Mouse (Mus musculus) embryonic facial prominence, embryonic 13.5 days (tissue): ENCODE results near the gene AI661453. TPM values are rescaled to one million over a fixed set of nuclear protein-coding genes. Genes with fewer than 3 reads are reported as not detected.
"Not testable (repeated sequence)": the region's sequence is repeated elsewhere in the genome, so short reads cannot be mapped to it uniquely, and the experiment has no call there.

Experiments
- ATAC-seq: fragments of 200-750 bp; cut with Nextera tagmentation; 2 replicates; pipeline ENCODE4 v1.8.0; 2017; ENCODE audit warnings: low read depth; ENCODE audit not compliant: insufficient number of reproducible peaks, insufficient read depth, low FRiP score, low TSS enrichment
- H3K27ac ChIP-seq: fragments of 300-500 bp; sonication (generic); 2 replicates; pipeline ENCODE4 v1.5.1; 2015; ENCODE audit warnings: moderate library complexity, mild to moderate bottlenecking, inconsistent platforms
- H3K27me3 ChIP-seq: fragments of 300-500 bp; sonication (generic); 2 replicates; pipeline ENCODE4 v1.6.1; 2015; ENCODE audit warnings: mild to moderate bottlenecking, inconsistent platforms
- H3K36me3 ChIP-seq: fragments of 300-500 bp; sonication (generic); 2 replicates; pipeline ENCODE4 v1.6.1; 2015; ENCODE audit warnings: mild to moderate bottlenecking, inconsistent platforms
- H3K4me1 ChIP-seq: fragments of 300-500 bp; sonication (generic); 2 replicates; pipeline ENCODE4 v1.6.1; 2015; ENCODE audit warnings: inconsistent platforms
- H3K4me2 ChIP-seq: fragments of 300-500 bp; sonication (generic); 2 replicates; pipeline ENCODE4 v1.6.1; 2015; ENCODE audit warnings: moderate library complexity, mild to moderate bottlenecking, inconsistent platforms
- H3K4me3 ChIP-seq: fragments of 300-500 bp; sonication (generic); 2 replicates; pipeline ENCODE4 v1.5.1; 2015; ENCODE audit warnings: mild to moderate bottlenecking, inconsistent platforms
- H3K9ac ChIP-seq: fragments of 300-500 bp; sonication (generic); 2 replicates; pipeline ENCODE4 v1.6.1; 2015; ENCODE audit warnings: mild to moderate bottlenecking, inconsistent platforms
- H3K9me3 ChIP-seq: fragments of 300-500 bp; sonication (generic); 2 replicates; pipeline ENCODE4 v1.6.1; 2016; ENCODE audit warnings: inconsistent platforms
- WGBS: fragments of 180-500 bp; shearing (Covaris S2); methylation state at CpG from one replicate; pipeline ENCODE4 v1.1.7; 2015; ENCODE audit warnings: mixed read lengths; 5-methylcytosine and 5-hydroxymethylcytosine counted together
- polyA plus RNA-seq: library from polyadenylated mRNA; unstranded; fragments of >200 nt; fragmentation: Nextera tagmentation; extraction: Ambion mirVana; gene quantifications from 2 replicates; pipeline ENCODE4 v1.2.1, GENCODE M21; 2015

The AI661453 gene
- polyA plus RNA-seq, 1 experiment from 2014 or later: 2.0 TPM

DNA sequence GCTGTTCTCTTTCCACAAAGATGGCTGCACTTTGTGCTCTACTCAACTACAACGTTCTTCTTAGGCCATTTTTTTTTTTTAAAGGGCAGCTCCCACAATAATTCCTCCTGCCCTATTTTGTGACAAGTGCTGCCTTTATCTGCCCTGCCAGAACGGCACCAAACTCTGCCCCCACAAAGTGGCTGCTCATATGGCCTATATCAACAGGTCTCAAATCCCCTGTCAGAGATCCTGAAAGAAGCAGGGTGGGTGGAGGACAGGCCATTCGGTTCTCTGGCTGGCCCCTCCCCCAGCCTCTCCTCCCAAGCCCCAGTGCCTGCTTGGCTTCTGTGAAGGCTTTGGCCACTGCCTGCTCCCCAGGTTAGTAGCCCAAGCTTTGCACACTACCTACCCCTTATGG, 48.6 kb downstream of the AI661453 start:
- peaks cover 18% of the 10 kb centered on the region for H3K36me3 ChIP-seq
- no peak overlapping the region for H3K4me3 ChIP-seq
- ATAC-seq: no peak
- H3K4me2 ChIP-seq: no peak overlapping the region
- no peak overlapping the region for H3K9ac ChIP-seq
- peaks cover 29% of the 10 kb centered on the region for H3K4me1 ChIP-seq
- 5% methylated on average over 3 of the region's 3 CpGs for WGBS
- H3K27ac ChIP-seq: peak overlapping the region; percentile 58
- no peaks in the 10 kb centered on the region for H3K27me3 ChIP-seq
- no peaks in the 10 kb centered on the region for H3K9me3 ChIP-seq

DNA sequence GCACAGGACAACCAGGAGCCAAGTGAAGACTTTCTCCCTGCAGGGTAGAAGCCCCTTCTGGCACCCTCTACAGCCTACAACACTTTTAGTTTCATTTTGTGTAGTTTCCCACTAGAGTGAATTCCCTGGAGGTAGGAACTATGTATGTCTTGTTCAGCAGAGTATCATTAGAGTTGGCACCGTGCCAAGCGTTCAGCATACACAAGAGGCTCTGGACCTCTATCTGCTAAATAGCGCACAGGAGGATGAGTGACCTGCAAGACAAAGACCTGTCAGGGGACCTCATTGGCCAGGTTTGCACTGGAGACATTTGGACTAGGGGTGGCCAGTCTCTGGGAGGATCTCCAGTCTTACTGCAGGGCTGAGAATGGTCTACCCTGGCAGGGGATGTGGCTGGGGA, 49.4 kb downstream of the AI661453 start:
- no peak overlapping the region for H3K4me2 ChIP-seq
- no peak for ATAC-seq
- H3K27me3 ChIP-seq: no peaks in the 10 kb centered on the region
- H3K4me3 ChIP-seq: no peak overlapping the region
- 78% methylated on average over 3 of the region's 3 CpGs for WGBS
- H3K36me3 ChIP-seq: peaks cover 26% of the 10 kb centered on the region
- peaks cover 29% of the 10 kb centered on the region for H3K4me1 ChIP-seq
- no peak overlapping the region for H3K9ac ChIP-seq
- H3K27ac ChIP-seq: peak overlapping the region; percentile 48; the same call in 1 of the 2 replicates
- no peaks in the 10 kb centered on the region for H3K9me3 ChIP-seq

- 83% methylated on average over 9 of the region's 9 CpGs for WGBS
- ATAC-seq: no peak
- Histone ChIP-seq H3K9me3 (no peaks in the 10 kb centered on the region), H3K4me1 (peaks cover 13% of the 10 kb centered on the region), H3K9ac (no peak overlapping the region), H3K27me3 (no peaks in the 10 kb centered on the region), H3K4me3 (no peak overlapping the region), H3K27ac (no peak overlapping the region), H3K36me3 (peaks cover 74% of the 10 kb centered on the region), H3K4me2 (no peak overlapping the region)
Measured at GRCm38 (mm10) chr17:47490791-47491190, 54.4 kb downstream of the AI661453 start.

DNA sequence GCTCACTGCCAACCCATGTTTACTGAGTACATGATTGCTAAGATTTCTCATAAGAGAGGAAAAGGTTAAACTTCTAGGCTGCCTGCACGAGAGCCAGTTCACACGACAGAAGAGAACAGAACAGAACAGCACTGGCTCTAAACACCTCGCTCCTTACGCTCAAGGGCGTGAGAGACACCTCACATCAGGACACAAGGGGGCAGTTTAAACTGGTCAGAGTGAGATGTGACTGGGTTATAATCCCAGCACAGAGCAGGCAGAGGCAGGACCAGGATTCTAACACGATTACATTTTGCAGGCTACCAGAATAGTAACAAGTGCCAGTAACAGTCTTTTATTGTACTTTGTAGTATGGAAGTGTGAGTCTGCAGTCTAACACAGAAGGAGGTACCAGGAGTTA, 56.3 kb downstream of the AI661453 start:
- ATAC-seq: no peak
- H3K27me3 ChIP-seq: no peaks in the 10 kb centered on the region
- H3K4me1 ChIP-seq: no peaks in the 10 kb centered on the region
- no peak overlapping the region for H3K27ac ChIP-seq
- H3K9ac ChIP-seq: no peak overlapping the region
- peaks cover 91% of the 10 kb centered on the region for H3K36me3 ChIP-seq
- 88% methylated on average over 6 of the region's 6 CpGs for WGBS
- no peak overlapping the region for H3K4me3 ChIP-seq
- H3K9me3 ChIP-seq: no peaks in the 10 kb centered on the region
- no peak overlapping the region for H3K4me2 ChIP-seq

DNA sequence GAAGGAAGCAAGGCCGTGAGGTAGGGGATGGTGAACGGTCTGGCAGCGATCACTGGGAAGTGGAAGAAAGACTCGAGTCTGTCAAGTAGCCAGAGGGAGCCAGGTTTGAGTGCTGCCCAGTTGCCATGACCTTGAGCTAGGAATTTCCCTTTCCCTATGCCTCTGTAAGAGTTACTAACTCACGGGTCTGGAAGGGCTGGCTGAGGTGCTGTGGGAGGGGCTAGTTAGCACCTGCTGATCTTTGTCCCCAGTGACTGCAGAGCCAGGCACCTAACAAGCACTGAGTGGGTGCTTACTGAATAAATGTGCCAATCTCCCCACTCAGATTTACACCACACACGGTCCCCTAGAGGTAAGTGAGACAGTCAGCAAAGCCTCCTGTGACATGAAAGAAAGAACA, 57.2 kb downstream of the AI661453 start:
- Histone ChIP-seq H3K4me3 (no peak overlapping the region), H3K4me1 (no peaks in the 10 kb centered on the region), H3K27me3 (no peaks in the 10 kb centered on the region), H3K9me3 (no peaks in the 10 kb centered on the region), H3K27ac (no peak overlapping the region), H3K9ac (no peak overlapping the region), H3K4me2 (no peak overlapping the region), H3K36me3 (peaks cover 93% of the 10 kb centered on the region)
- no peak for ATAC-seq
- 87% methylated on average over 6 of the region's 6 CpGs for WGBS

DNA sequence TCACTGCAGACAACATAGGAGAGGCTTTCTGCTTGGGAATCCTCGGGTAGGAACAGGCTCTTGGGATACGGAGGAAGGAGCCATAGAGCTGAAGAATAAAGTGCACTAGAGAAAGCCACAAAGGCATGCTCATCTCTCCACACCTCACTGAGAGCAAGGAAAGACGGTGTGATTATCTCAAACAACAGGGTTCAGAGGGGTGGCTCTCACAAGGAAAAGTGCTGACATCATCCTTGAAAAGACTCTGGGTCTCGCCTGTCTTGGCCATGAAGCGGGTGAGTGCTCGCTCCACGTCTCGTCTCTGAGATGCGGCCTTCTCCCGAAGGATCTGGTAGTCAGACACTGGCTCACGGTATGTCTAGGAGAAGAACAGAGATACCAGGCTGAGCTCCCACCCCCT, 57.7 kb downstream of the AI661453 start:
- Histone ChIP-seq H3K9ac (no peak overlapping the region), H3K9me3 (no peaks in the 10 kb centered on the region), H3K4me2 (no peak overlapping the region), H3K36me3 (peaks cover 92% of the 10 kb centered on the region), H3K27me3 (no peaks in the 10 kb centered on the region), H3K27ac (no peak overlapping the region), H3K4me3 (no peak overlapping the region), H3K4me1 (no peaks in the 10 kb centered on the region)
- 93% methylated on average over 11 of the region's 11 CpGs for WGBS
- no peak for ATAC-seq

DNA sequence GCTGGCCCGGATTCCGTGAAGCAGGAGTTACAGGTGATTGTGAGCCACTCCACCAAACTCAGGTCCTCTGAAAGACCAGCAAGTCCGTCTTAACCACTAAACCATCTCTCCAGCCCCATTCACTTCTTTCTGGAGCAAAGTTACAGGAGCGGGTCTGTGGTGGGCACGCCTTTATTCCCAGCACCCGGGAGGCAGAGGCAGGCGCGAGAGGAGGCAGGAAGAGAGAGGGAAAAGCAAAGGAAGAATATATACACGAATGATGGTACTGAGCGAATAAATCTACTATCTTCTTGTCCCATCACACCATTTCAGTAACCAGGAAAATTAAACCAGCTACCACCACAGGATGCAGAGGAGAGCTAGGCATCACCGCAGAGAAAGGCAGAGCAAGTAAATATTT, 65.1 kb downstream of the AI661453 start:
- Histone ChIP-seq H3K27ac (peak overlapping the region; percentile 84), H3K9ac (peak overlapping the region; percentile 83), H3K27me3 (no peaks in the 10 kb centered on the region), H3K9me3 (no peaks in the 10 kb centered on the region), H3K4me2 (peak overlapping the region; percentile 92), H3K4me3 (peak overlapping the region; percentile 67), H3K4me1 (peaks cover 31% of the 10 kb centered on the region), H3K36me3 (peaks cover 37% of the 10 kb centered on the region)
- 9% methylated on average over 11 of the region's 11 CpGs for WGBS
- no peak for ATAC-seq

GRCm38 (mm10) chr17:47501946-47502706, 65.7 kb downstream of the AI661453 start, which contains the start of gene Taf8:
Gene Taf8, minus strand, starts transcription at chr17:47502292.
- ATAC-seq: peak; percentile 94
- 2% methylated on average over 40 of the region's 40 CpGs for WGBS

GRCm38 (mm10) chr17:47502707-47503045, 66.3 kb downstream of the AI661453 start:
- H3K4me3 ChIP-seq: peak overlapping the region; percentile 67; the same call in 1 of the 2 replicates
- H3K9ac ChIP-seq, H3K9me3 ChIP-seq, H3K27me3 ChIP-seq, H3K27ac ChIP-seq, ATAC-seq: not testable (repeated sequence)
- H3K4me1 ChIP-seq: peaks cover 36% of the 10 kb centered on the region
- H3K4me2 ChIP-seq: peak overlapping the region; percentile 92
- WGBS: 73% methylated on average over 6 of the region's 6 CpGs
- peaks cover 27% of the 10 kb centered on the region for H3K36me3 ChIP-seq

More at GRCm38 (mm10) chr17:47501946-47502706, 65.7 kb downstream of the AI661453 start, which contains the start of gene Taf8:
- peaks cover 32% of the 10 kb centered on the region for H3K36me3 ChIP-seq
- H3K4me3 ChIP-seq: peak within 1 kb of the TSS; percentile 67
- no peaks in the 10 kb centered on the region for H3K27me3 ChIP-seq
- peaks cover 31% of the 10 kb centered on the region for H3K4me1 ChIP-seq
- H3K9me3 ChIP-seq: no peaks in the 10 kb centered on the region
- H3K27ac ChIP-seq: peak within 1 kb of the TSS; percentile 84
- H3K9ac ChIP-seq: peak within 1 kb of the TSS; percentile 83
- peak within 1 kb of the TSS; percentile 92 for H3K4me2 ChIP-seq

GRCm38 (mm10) chr17:47503689-47504088, 67.3 kb downstream of the AI661453 start:
- H3K4me1 ChIP-seq: peaks cover 43% of the 10 kb centered on the region
- H3K9ac ChIP-seq: no peak overlapping the region
- no peak overlapping the region for H3K4me2 ChIP-seq
- ATAC-seq: no peak
- H3K36me3 ChIP-seq: peaks cover 19% of the 10 kb centered on the region
- H3K9me3 ChIP-seq: no peaks in the 10 kb centered on the region
- H3K27me3 ChIP-seq: no peaks in the 10 kb centered on the region
- no peak overlapping the region for H3K27ac ChIP-seq
- H3K4me3 ChIP-seq: no peak overlapping the region

DNA sequence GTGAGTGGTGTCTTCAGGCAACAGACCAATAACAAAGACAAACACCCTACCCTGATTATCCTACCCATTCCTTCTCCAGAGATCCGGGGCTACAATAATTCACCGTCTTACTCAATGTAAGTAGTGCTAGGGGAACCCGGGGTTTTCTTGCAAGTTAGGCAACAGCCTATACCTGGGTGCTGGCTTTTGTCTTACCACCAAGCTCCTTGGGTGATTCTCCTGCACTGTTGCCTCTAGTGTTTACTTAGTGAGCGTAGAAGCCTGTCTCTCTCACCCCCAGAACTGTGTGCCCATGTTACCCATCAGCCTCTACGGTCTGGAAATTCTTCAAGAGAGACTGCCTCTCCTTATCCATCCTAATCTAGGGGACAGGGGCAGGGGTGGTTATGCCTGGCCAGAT, 67.8 kb downstream of the AI661453 start:
- H3K9ac ChIP-seq: peak overlapping the region; percentile 75
- H3K9me3 ChIP-seq: no peaks in the 10 kb centered on the region
- H3K4me1 ChIP-seq: peaks cover 47% of the 10 kb centered on the region
- WGBS: 69% methylated on average over 5 of the region's 5 CpGs
- H3K27me3 ChIP-seq: no peaks in the 10 kb centered on the region
- H3K4me3 ChIP-seq: peak overlapping the region; percentile 45
- H3K4me2 ChIP-seq: peak overlapping the region; percentile 72
- peaks cover 14% of the 10 kb centered on the region for H3K36me3 ChIP-seq
- no peak for ATAC-seq
- 0 out of 2 replicates have a peak overlapping the region, but pooled peaks have one; percentile 33 for H3K27ac ChIP-seq

- Histone ChIP-seq H3K4me1 (peaks cover 48% of the 10 kb centered on the region), H3K36me3 (peaks cover 10% of the 10 kb centered on the region), H3K9ac (peak within 1 kb of the TSS; percentile 75), H3K27me3 (no peaks in the 10 kb centered on the region), H3K4me3 (peak within 1 kb of the TSS; percentile 45), H3K27ac (peak within 1 kb of the TSS; percentile 33; the same call in 1 of the 2 replicates), H3K9me3 (no peaks in the 10 kb centered on the region), H3K4me2 (peak within 1 kb of the TSS; percentile 72)
- 3% methylated on average over 22 of the region's 22 CpGs for WGBS
- ATAC-seq: no peak
Measured at GRCm38 (mm10) chr17:47504941-47505346, 68.5 kb downstream of the AI661453 start, which contains the start of gene Ccnd3. Gene Ccnd3, plus strand, starts transcription at chr17:47505051.
